Mouse (Mus musculus): ENCODE measurements around the gene Pacsin1. TPM values are rescaled to one million over a fixed set of nuclear protein-coding genes. Genes with fewer than 3 reads are reported as not detected.
A peak's percentile ranks its signal among the peaks of the same experiment; 100 is the strongest.
"Not testable (repeated sequence)": the region's sequence is repeated elsewhere in the genome, so short reads cannot be mapped to it uniquely, and the experiment has no call there.

The Pacsin1 gene
- polyA plus RNA-seq, 1 experiment = 24.0 TPM

DNA sequence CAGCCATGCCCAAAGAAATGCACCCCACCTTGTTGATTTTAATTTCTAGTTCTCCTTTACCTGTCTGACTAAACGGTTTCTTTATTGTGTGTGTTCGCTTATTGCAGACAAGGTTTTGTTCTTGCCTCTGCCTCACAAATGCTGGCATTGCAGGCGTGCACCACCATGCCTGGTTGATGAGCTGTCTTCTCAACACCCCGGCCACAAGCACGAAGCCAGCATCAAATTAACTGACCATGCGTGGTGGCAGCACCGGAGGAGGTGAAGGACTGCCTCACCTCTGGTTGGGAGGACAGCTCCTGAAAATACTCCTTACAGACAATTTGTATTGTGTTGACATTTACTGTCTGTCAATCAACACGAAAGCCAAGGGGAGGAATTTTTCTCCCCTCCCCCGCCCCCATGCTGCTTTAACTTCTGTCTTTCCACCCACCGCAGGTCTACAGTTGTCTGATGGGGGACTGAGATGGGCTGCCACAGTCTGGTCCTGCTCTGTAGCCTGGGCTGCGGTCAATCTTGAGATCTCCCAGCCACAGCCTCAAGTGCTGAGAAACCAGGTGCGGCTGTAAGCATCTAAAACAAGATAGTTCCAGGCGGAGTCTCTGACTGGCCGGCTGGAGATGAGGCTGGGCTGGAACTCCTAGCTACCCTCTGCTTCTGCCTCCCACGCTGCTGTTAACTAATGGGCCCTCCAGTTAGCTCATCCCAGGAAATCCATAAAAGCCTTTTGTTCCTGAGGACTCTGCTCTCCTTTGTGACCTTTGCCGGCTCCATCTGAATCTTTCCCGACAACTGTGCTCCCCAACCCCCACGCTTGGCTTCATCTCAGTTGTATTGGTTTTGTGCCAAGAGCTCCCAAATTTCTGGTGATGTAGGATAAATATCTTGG, 18.9 kb upstream of the Pacsin1 start, which contains the start of gene Rps10:
Gene Rps10 (minus strand): TSS at position 538 of the 889 bp plus-strand sequence.
- Histone ChIP-seq H3K36me3 (ENCODE audit: control insufficient read depth, insufficient read depth, low read length) (peaks cover 24% of the 10 kb centered on the region), H3K4me1 (replicated peaks; ENCODE audit: control insufficient read depth, insufficient read depth, low read length) (peaks cover 15% of the 10 kb centered on the region), H3K27ac (ENCODE audit: control insufficient read depth, insufficient read depth, low read length) (no peak within 1 kb of the TSS), H3K27me3 (ENCODE audit: control insufficient read depth, insufficient read depth, low read length) (no peaks in the 10 kb centered on the region), H3K4me3 (ENCODE audit: control insufficient read depth, insufficient read depth, low read length) (peak within 1 kb of the TSS; percentile 49; the same call in 1 of the 2 replicates)
- TF ChIP-seq POLR2A (IDR thresholded peaks at IDR 0.05; ENCODE audit: control insufficient read depth, extremely low read depth, insufficient read depth, low read length, poor library complexity) (no peak), CTCF (IDR thresholded peaks at IDR 0.05; ENCODE audit: borderline replicate concordance, control insufficient read depth, extremely low read depth, insufficient read depth, low read length, poor library complexity) (no peak)
- 83% methylated on average over 18 of the region's 18 CpGs for WGBS
- no peak for DNase-seq

- Histone ChIP-seq H3K27me3 (ENCODE audit: control insufficient read depth, insufficient read depth, low read length) (no peaks in the 10 kb centered on the region), H3K27ac (ENCODE audit: control insufficient read depth, insufficient read depth, low read length) (no peak overlapping the region), H3K4me1 (replicated peaks; ENCODE audit: control insufficient read depth, insufficient read depth, low read length) (peaks cover 15% of the 10 kb centered on the region), H3K4me3 (ENCODE audit: control insufficient read depth, insufficient read depth, low read length) (no peak overlapping the region), H3K36me3 (ENCODE audit: control insufficient read depth, insufficient read depth, low read length) (peaks cover 14% of the 10 kb centered on the region)
- DNase-seq = no peak
- TF ChIP-seq CTCF (IDR thresholded peaks at IDR 0.05; ENCODE audit: borderline replicate concordance, control insufficient read depth, extremely low read depth, insufficient read depth, low read length, poor library complexity) (no peak), POLR2A (IDR thresholded peaks at IDR 0.05; ENCODE audit: control insufficient read depth, extremely low read depth, insufficient read depth, low read length, poor library complexity) (no peak)
- WGBS = 44% methylated on average over 9 of the region's 9 CpGs
Measured at GRCm38 (mm10) chr17:27637333-27637732, 18.0 kb upstream of the Pacsin1 start.

GRCm38 (mm10) chr17:27638921-27639332, 16.4 kb upstream of the Pacsin1 start:
- H3K27me3 ChIP-seq (ENCODE audit: control insufficient read depth, insufficient read depth, low read length) = no peaks in the 10 kb centered on the region
- peaks cover 8% of the 10 kb centered on the region for H3K4me1 ChIP-seq (replicated peaks; ENCODE audit: control insufficient read depth, insufficient read depth, low read length)
- peaks cover under 1% of the 10 kb centered on the region; the same call in 1 of the 2 replicates for H3K36me3 ChIP-seq (ENCODE audit: control insufficient read depth, insufficient read depth, low read length)
- WGBS = 93% methylated on average over 20 of the region's 20 CpGs
- no peak overlapping the region for H3K4me3 ChIP-seq (ENCODE audit: control insufficient read depth, insufficient read depth, low read length)
- TF ChIP-seq CTCF (IDR thresholded peaks at IDR 0.05; ENCODE audit: borderline replicate concordance, control insufficient read depth, extremely low read depth, insufficient read depth, low read length, poor library complexity) (peak; percentile 65; the same call in 1 of the 2 replicates), POLR2A (IDR thresholded peaks at IDR 0.05; ENCODE audit: control insufficient read depth, extremely low read depth, insufficient read depth, low read length, poor library complexity) (no peak)
- no peak overlapping the region for H3K27ac ChIP-seq (ENCODE audit: control insufficient read depth, insufficient read depth, low read length)
- DNase-seq = peak; percentile 41

DNA sequence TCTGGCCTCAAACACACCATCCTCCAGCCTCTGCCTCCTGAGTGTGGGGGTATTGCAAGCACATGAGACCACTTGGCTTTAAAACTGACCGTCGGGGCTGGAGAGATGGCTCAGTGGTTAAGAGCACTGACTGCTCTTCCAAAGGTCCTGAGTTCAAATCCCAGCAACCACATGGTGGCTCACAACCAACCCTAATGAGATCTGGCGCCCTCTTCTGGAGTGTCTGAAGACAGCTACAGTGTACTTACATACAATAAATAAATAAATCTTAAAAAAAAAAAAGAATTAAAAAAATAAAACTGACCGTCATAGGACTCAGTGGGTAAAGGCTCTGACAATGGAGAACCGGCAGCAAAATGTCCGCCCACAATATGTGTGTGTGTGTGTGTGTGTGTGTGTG, 15.5 kb upstream of the Pacsin1 start:
- WGBS = 91% methylated on average over 6 of the region's 6 CpGs
- not testable (repeated sequence) for H3K36me3 ChIP-seq (ENCODE audit: control insufficient read depth, insufficient read depth, low read length); H3K4me1 ChIP-seq (replicated peaks; ENCODE audit: control insufficient read depth, insufficient read depth, low read length); H3K4me3 ChIP-seq (ENCODE audit: control insufficient read depth, insufficient read depth, low read length); H3K27ac ChIP-seq (ENCODE audit: control insufficient read depth, insufficient read depth, low read length); DNase-seq; H3K27me3 ChIP-seq (ENCODE audit: control insufficient read depth, insufficient read depth, low read length)

DNA sequence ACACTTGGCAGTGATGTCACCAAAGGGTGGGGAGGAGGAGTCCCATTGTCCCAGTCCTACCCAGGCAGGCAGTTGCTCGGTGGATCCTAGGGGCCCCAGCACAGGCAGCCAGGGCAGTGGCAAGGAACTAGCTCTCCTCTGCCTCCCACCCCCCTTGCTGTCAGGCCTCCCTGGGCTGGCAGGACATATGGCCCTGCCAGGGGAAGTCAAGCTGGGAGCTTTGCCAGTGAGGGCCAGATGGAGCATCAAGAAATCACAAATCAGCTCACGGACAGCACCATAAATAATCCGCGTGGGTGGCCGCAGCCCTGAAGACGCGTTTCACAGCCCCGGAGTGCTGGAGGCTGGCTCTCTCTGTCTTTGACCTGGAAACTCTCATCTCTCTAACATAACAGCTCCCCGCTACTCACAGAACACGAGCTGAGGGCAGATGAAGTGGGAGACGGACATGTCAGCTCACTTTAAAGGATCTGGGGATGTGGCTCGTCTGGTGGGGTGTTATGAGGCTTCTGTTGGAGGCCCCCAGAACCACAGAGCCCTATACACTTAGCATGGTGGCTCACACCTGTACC, 12.7 kb upstream of the Pacsin1 start:
- no peaks in the 10 kb centered on the region for H3K36me3 ChIP-seq (ENCODE audit: control insufficient read depth, insufficient read depth, low read length)
- TF ChIP-seq POLR2A (IDR thresholded peaks at IDR 0.05; ENCODE audit: control insufficient read depth, extremely low read depth, insufficient read depth, low read length, poor library complexity) (no peak), CTCF (IDR thresholded peaks at IDR 0.05; ENCODE audit: borderline replicate concordance, control insufficient read depth, extremely low read depth, insufficient read depth, low read length, poor library complexity) (no peak)
- 26% methylated on average over 12 of the region's 12 CpGs for WGBS
- H3K27ac ChIP-seq (ENCODE audit: control insufficient read depth, insufficient read depth, low read length) = no peak overlapping the region
- H3K27me3 ChIP-seq (ENCODE audit: control insufficient read depth, insufficient read depth, low read length) = no peaks in the 10 kb centered on the region
- H3K4me1 ChIP-seq (replicated peaks; ENCODE audit: control insufficient read depth, insufficient read depth, low read length) = no peaks in the 10 kb centered on the region
- DNase-seq = no peak
- H3K4me3 ChIP-seq (ENCODE audit: control insufficient read depth, insufficient read depth, low read length) = no peak overlapping the region

- TF ChIP-seq CTCF (IDR thresholded peaks at IDR 0.05; ENCODE audit: borderline replicate concordance, control insufficient read depth, extremely low read depth, insufficient read depth, low read length, poor library complexity) (no peak), POLR2A (IDR thresholded peaks at IDR 0.05; ENCODE audit: control insufficient read depth, extremely low read depth, insufficient read depth, low read length, poor library complexity) (no peak)
- H3K4me3 ChIP-seq (ENCODE audit: control insufficient read depth, insufficient read depth, low read length) = no peak overlapping the region
- 22% methylated on average over 6 of the region's 6 CpGs for WGBS
Measured at GRCm38 (mm10) chr17:27643101-27643500, 12.2 kb upstream of the Pacsin1 start.

More at GRCm38 (mm10) chr17:27643101-27643500, 12.2 kb upstream of the Pacsin1 start:
- Histone ChIP-seq H3K36me3 (ENCODE audit: control insufficient read depth, insufficient read depth, low read length) (no peaks in the 10 kb centered on the region), H3K27ac (ENCODE audit: control insufficient read depth, insufficient read depth, low read length) (no peak overlapping the region), H3K27me3 (ENCODE audit: control insufficient read depth, insufficient read depth, low read length) (no peaks in the 10 kb centered on the region), H3K4me1 (replicated peaks; ENCODE audit: control insufficient read depth, insufficient read depth, low read length) (no peaks in the 10 kb centered on the region)
- DNase-seq = no peak

All from thymus, adult 2 months (tissue).